Mouse (Mus musculus): ENCODE measurements at regions not wholly inside any gene's neighbourhood (a gene's known extent, or its start where the extent isn't known, plus 50 kb on each side); places are given as distances from the start of the nearest gene placed in this dataset.

DNA sequence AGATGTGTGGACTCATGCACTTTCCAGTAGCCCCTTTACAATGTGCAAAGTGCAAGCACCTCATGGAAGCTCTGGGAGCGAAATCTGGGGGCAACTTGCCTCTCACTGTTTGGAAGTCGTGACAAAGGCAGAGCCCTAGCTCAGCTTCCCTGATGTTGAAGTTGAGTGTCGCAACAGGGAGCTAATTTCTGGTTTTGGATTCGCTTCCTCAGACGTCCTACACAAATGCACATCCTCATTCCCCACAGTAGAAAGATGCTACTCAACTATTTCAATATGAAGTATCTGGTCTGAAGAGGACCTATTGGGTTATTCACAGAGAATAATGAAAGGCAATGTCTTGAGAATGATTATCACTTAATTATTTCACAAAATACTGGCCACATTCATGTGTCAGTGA is 331.3 kb downstream of the Adgrl2 start:
- no peak for DNase-seq (ENCODE audit: low spot score)

DNA sequence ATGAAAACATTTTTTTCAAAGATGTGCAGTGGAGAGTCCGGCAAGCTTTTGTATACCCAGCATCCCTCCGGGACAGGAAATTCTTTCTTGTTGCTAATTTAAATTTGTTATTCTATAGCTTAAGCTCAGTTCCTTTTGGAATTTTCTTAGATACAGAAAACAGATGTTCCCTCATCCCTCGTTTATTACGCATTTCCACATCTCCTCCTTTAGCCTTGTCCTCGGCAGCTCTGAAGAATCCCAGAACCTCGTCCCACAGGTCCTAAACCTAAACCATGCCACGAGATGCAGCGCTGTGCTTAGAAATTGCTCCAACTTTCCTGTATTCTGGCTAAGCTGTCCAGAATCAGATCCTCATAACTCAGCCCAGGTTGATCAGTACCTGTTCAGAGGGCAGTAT is 332.0 kb downstream of the Adgrl2 start:
- DNase-seq (ENCODE audit: low spot score) = no peak

DNA sequence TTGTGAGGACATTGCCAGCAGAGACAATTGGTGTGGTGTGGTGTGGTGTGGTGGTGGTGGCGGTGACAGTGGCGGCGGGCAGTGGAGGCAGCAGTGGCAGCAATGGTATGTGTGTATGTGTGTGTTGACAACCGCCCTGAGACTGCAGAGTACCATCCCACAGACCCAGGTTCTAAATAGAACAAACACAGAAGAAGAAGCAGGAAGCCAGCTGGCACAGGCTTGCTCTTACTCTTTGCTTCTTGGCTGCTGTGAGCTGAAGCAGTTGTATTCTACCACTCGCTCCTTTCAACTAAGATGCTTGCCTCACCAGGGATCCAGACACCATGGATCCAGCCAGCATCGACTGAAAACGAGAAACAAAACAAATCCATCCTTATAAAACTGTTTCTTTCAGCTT is 334.2 kb downstream of the Adgrl2 start:
- peak; percentile 11 for DNase-seq (ENCODE audit: low spot score)

DNA sequence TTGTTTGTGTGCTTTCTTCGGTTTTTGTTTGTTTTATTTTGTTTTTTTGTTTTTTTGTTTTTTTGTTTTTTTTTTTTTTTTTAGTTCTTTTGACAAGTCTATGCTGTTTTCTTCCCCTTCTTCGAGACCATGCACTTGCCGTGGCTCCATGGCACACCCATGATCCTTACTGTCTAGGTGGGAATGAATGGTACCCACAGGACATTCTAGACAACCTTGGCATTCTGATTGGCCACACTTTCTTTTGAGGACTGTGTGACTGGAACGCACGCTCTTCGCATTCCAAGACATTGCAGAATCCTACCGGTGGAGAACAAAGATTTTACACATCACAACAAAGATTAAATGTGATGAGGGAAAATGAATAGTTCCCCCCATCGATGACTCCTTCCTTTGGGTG is 340.1 kb downstream of the Adgrl2 start:
- DNase-seq (ENCODE audit: low spot score) = no peak

DNA sequence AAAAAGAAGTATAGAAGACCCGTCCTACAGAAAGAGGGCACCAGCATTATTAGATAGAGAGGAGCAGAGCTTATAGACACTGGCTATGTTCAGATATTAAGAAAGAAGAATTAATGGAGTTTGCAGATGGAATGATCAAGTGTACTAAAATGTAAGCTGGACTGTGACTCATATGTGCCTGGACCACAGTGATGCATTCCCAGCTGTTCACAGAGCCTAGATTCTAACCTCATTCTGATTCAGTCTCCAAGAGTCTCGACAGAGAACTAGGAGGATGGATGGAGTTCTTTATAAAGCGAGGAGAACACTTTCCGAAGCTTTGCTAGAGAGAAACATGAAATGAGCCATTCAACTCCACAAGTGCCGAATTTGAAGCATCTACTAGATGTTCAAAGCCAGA is 345.4 kb downstream of the Adgrl2 start:
- DNase-seq (ENCODE audit: low spot score) = no peak

DNA sequence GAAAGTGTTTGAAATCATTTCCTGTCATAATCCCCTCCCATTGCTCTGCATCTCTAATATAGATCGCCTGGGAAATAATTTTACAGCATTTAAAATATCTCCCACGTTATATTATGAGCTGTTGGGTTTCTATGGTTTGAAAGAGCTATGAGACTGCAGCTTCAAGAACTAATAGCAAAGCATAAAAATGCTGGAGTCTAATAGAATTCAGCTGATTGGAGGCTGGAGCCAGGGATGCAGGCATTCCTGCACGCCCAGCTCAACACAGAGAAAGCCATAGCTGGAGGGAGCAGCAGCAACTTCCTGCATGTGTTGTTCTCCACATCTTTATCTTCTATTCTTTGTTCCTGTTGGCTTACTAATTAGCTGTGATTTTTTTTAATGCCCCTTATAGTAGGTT is 348.8 kb downstream of the Adgrl2 start:
- no peak for DNase-seq (ENCODE audit: low spot score)

DNA sequence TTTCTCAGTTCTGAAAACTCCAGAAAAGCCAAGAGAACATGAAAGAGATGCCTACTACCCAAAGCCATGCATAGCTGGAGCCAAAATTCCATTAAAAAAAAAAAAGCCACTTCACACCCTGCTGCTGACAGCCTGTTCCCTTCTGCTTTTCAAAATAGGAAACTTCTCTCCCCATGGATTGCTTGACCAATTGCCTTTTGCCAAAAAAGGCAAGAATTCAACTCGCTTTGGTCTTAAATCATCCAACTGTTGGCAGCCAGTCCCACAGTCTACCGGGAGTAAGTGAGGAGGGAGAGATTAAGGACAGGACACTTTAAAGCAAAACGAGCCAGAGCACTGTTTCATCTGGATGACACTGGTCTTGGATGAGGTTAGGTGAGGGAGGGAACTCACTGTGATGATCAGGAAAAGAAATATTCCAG is 349.7 kb downstream of the Adgrl2 start:
- DNase-seq (ENCODE audit: low spot score) = peak; percentile 50

DNA sequence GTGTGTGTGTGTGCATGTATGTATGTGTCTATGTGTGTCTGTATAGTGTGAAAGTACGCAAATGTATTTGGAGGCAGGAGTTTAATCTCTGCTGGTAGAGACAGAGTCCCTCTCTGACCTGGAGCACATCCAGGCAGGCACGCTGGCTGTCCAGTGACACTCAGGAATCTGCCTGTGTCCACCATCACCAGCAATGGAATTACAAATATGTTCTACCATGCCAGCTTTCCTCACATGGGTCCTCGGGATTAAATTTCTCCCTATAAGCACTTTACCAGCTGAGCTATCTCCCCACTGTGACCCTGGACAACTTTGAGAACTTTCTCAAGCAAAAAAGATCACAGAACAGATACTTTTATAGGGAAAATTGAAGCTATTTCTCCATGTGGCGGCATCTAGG is 355.3 kb downstream of the Adgrl2 start:
- DNase-seq (ENCODE audit: low spot score) = peak; percentile 8

DNA sequence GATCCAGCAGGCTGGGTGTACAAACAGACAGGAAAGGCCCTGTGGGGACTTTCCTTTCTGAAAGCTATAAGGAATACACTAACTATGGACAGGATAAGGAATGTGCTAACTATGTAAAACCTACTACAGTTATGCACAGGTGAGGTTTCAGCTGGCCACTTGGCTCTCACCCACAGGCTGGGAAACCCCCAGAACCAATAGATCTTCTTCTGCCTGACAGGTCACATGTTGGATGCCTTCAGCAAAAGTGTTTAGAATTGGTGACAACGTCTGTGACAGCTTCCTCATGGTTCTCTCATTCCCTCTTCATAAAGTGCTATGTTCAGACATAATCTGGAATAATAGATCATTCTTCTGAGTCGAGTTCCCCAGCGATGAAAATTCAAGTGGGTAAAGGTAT is 356.0 kb downstream of the Adgrl2 start:
- no peak for DNase-seq (ENCODE audit: low spot score)

DNA sequence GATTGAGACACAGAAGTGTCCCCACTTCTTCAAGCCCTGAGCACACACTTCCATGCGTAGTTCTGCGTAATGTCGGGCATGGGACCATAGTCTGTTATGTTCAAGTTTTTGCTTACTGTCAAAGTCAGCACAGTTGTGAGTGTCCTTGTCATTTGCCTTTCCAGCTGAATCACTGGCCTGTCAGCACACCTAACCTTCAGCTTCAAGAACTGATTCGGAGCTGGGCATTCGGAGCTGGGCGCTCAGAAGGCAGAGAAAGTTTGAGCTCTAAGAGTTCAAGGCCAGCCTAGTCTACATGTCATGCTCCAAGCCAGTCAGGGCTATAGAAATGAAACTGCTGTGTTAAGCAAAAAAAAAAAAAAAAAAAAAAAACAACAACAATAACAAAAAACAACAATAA is 357.1 kb downstream of the Adgrl2 start:
- DNase-seq (ENCODE audit: low spot score) = no peak

DNA sequence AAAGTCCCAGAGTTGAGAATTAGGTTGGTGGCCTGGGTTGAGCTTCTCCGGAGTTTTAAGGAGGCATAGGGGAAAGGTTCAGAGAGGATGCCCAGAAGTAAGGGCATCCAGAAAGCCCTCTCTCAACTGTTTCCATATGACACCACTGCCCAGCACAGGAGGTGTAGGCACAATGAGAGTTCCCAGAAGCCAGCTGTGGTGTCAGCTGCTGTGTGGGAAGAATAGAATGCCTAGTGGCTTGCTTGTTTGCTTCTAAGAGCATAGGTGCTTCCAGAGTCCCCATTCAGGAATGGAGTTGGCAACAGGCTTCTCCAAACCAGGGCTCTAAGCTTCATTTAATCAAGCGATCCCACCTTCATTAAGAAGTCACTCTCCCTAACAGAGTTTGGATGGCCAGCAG is 357.9 kb downstream of the Adgrl2 start:
- no peak for DNase-seq (ENCODE audit: low spot score)

DNA sequence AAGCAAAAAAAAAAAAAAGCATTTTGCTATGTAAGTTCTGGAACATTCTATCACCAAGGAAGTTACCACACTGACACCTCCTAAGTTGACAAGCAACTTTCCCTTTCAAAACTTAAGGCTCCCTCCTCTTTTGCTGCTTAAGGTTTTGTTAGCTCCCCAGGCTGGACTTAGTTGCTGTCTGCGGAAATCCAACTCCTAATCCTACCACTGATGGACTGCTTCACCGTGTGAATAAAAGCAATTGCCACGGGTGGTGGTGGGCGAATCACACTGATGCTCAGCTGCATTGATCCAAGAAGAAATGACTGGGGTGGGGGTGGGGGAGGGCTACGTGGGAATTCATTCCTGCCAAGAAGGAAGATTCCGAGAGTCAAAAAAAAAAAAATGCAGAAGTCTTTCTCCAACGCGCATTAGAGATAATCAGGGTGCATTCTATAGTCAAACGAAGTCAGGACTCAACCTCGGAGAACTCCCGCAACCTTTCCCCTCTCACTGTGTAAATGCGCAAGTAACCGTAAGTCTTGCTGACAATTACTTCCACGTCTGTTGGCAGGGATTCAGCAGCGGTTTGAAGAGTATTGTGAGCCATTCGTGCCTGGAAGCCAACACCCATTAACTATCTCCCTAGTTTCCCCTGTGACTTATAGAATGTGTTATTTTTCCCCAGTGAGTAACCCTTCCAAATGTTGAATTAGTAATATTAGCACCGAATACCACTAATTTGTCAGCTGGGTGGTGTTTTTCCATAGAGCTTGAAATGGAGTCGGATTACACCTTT is 358.8 kb downstream of the Adgrl2 start:
- DNase-seq (ENCODE audit: low spot score) = no peak

DNA sequence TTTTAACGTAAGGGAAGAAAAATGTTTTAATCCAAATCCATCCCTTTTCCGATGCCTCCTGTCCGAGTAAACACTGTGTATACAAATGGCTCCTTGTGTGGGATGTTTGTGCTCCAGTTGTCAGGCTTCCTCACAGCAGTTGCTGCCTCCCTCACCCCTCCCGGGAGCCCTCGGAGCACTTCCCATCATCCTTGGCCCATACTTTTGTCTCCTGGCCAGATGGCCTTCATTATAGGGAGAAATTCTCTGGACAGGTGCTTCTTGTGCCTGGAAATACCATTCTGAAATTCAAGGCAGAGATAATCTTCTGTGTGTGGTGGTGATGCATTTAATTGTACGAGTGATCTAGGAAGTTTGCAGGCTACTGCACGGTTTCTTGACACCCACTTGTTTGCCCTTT is 359.5 kb downstream of the Adgrl2 start:
- DNase-seq (ENCODE audit: low spot score) = no peak

DNA sequence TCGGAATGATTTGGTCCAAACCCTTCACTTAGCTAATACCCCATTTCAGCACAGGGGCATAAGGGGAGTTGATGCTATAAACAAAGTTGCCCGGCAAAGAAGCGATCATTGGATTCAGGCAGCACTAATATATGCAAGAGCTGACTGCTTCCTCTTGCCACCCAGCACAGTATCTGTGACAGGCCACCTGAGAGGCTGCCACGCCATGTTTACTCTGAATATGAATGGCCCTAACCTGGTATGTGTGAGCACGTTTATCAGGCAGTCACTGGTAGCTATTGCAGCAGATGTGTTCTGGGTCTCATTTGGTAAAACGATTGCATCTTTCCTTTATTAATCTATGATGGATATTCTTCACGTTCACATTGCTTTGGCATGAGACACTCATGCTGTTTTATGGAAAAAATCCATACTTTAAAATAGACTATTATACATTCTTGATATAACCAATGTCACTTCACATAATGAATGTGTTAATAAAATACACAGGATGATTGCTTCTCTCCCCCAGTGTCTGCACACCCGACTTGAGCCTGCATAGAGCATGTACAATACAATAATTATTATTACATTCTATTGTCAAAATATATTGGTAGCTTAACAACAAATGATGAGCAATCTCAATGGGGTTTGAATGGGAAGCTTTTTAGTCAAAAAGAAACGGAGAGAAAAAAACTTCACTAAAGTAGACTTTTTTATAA is 375.2 kb downstream of the Adgrl2 start:
- no peak for DNase-seq (ENCODE audit: low spot score)

DNA sequence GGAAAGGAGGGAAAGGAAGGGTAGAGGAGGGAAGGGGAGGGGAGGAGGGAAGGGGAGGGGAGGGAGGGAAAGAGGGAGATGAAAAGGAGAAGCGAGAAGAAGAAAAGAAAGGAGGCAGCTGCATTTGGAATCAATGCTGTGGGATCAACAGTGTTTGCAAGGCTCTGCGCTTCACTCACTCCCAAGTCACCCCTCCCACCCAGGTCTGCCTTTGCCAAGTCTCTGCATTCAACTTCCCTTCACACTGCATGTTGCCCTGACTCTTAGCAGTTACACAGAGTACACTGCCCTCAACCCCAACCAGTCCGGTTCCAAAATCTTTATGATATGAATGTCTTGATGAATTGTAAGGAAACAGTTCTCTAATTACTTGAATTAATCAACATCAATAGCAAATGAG is 376.9 kb downstream of the Adgrl2 start:
- DNase-seq (ENCODE audit: low spot score) = no peak

DNA sequence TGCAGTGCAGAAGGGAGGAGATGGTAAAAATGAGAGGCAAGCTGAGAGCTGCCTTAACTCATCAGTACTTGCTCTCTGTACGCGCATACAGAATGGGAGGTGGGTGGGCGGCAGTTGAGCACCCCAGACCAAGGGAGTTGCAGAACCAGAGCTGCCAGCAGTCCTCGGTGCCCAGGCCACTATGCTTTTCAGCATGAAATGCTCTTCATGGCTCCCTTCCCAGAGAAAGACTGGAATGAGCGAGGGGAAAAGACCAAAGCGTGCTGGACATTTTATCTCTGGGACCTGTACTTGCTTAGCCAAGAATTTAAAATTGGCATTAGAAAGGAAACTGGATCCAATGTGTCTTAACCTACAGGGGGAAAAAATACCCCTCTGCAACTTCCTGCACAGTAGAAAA is 387.1 kb downstream of the Adgrl2 start:
- DNase-seq (ENCODE audit: low spot score) = no peak

DNA sequence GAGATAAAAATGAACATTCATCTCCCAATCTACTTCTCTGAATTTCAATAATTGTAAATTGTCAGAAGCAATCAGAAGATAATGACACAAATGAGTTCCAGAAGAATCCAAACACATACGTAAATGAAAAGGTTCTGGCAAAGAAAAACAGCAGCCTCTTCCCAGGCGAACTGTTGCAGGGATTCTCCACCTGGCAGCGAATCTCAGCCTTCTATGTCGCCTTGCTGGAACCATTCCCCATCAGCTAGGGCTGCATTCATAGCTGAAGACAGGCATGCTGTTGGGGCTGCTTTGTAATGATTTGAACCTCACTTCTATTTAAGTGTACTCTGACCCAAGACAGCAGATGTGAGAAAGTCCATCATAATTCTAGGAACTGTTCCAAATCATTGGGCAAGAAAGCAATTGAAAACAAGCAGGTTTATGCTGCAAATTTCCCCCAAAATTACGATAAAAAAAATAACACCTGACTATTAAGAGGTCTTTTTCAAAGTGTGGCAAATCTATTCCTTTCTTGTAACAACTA is 387.6 kb downstream of the Adgrl2 start:
- no peak for DNase-seq (ENCODE audit: low spot score)

DNA sequence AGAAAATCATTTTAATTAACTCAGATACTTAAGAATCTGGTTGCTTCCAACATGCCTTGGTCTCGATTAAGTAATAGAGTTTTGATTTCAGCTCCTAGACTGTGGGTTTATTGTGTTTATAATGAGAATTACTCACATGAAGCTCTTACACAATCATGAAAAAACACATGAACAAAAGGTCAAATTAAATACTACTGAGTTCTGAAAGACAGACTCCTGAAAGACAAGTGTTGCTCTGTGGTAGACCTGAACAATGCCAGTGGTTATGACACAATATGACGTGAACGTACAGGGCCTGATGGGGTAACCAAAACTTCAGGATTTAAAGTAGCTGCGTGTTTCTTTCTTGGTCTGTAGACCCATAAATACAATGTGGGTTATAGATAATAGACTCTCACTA is 394.8 kb downstream of the Adgrl2 start:
- no peak for DNase-seq (ENCODE audit: low spot score)

DNA sequence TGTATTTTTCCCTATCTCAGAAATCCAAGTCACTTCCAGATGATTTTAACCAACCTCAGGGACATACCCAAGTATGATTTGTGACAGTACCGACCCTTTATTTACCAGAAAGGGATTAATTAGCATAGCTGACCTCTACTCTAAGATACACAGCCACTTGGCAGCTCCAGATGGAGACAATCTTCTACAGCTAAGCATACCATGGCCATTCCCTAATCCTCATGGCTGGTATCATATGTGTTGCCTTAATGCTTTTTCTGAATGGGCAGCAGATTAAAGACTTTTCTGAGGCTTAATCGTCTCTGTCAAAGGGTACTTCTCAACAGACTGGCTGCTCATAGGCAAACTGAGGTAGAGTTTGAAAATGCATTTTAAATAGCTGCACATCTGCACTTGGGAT is 400.8 kb downstream of the Adgrl2 start:
- DNase-seq (ENCODE audit: low spot score) = no peak

DNA sequence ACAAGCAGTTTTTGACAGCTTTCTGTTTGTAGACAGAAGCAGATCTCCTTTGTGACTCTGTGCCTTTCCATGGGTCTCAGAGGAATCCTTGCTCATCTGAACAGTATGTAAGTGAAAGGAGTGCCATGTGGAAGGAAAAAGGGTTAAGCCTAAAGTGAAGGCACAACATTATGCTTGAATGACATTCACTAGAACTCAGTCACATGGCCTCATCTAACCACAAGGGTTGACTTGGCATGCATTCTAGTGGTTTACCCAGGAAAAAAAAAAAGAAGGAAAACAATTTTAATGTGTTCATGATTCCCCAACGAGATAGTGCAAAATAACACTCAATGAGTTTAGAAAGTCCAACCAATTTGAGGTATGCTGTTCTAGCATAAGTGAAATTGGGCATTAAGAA is 414.6 kb downstream of the Adgrl2 start:
- DNase-seq (ENCODE audit: low spot score) = no peak

DNA sequence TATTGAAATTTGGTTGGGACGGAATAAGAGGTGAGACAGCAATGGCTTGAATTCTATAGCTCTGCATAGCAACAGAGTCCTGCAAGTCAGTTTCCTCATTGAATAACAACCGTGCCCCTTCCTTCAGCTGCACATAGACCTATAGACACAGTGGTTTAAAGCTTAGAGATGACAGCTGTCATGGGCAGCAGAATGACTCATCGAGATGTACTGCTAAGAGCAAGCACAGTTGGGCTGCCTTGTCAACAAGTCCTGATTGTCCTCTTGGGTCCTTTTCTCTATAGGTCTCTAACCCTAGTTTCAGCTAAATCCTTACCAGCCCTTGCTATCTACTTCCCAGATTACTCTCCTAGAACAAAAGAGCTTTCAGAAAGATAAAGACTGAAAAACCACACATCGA is 417.9 kb downstream of the Adgrl2 start:
- no peak for DNase-seq (ENCODE audit: low spot score)

DNA sequence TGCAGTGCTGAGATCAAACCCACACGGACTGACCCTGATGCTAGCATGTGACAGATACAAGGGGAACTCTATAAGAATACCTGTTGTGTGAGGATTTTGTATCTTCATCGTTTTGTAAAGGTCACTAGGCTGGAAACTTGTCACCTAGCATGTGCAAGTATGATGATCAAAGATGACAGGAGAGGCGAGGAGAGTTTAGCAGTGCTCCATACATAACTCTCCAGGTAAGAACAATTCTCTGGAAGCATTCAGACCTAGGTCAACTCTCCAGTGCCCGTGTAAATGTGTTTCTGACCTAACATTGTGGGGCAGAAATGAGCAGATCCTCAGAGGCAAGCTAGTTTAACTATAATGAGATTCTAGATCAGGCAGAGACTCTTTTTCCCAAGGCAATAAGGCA is 425.6 kb downstream of the Adgrl2 start:
- DNase-seq (ENCODE audit: low spot score) = no peak

DNA sequence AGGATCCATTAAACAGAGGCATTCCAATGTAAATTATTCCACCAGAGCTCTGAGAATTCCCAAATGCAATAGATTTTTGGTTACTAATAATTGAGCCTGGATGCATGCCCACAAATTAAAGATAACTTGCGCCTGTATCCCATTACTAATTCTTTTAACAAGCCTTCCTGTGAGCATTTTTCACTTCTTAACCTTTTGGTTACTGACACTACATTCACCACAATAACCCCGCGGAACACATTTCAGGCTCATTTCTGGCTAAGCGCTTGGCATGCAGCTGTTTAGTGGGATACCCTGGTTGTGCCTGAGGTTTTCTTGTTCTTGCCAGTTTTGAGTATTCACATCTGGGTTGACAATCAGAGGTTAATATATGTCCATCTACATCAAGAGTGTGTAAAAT is 429.1 kb downstream of the Adgrl2 start:
- no peak for DNase-seq (ENCODE audit: low spot score)
